Mouse (Mus musculus): ENCODE measurements around the gene Zfp882. TPM values are rescaled to one million over a fixed set of nuclear protein-coding genes. Genes with fewer than 3 reads are reported as not detected.
"Not testable (repeated sequence)": the region's sequence is repeated elsewhere in the genome, so short reads cannot be mapped to it uniquely, and the experiment has no call there.

Zfp882 gene
- polyA plus RNA-seq (2015; fragmentation: Nextera tagmentation; extraction: Ambion mirVana), result 18.4 and 21.2 TPM in 2 replicates

- peak; percentile 98 for ATAC-seq
- Histone ChIP-seq H3K36me3 (ENCODE audit: control insufficient read depth, insufficient read depth, low read length) (peaks cover 3% of the 10 kb centered on the region), H3K4me2 (ENCODE audit: low read length) (peak within 1 kb of the TSS; percentile 69), H3K4me3 (ENCODE audit: low read depth, low read length) (peak within 1 kb of the TSS; percentile 59), H3K27ac (ENCODE audit: low read length) (peak within 1 kb of the TSS; percentile 99), H3K9ac (ENCODE audit: low read depth, low read length) (peak within 1 kb of the TSS; percentile 80), H3K27me3 (ENCODE audit: control insufficient read depth, insufficient read depth, low read depth, low read length) (no peaks in the 10 kb centered on the region), H3K9me3 (replicated peaks; ENCODE audit: control insufficient read depth, low read length, poor library complexity, severe bottlenecking) (no peaks in the 10 kb centered on the region), H3K4me1 (ENCODE audit: control insufficient read depth, insufficient read depth, low read length) (peaks cover 8% of the 10 kb centered on the region)
- WGBS, result 3% methylated on average over 47 of the region's 47 CpGs
Observed at GRCm38 (mm10) chr8:71908309-71909261, at the start of gene Zfp882, which contains the start of gene Zfp617. TSS of gene Zfp882 (plus strand) at chr8:71908608. TSS of gene Zfp617 (plus strand) at chr8:71908635.

- H3K9me3 ChIP-seq (replicated peaks; ENCODE audit: control insufficient read depth, low read length, poor library complexity, severe bottlenecking); H3K4me3 ChIP-seq (ENCODE audit: low read depth, low read length); ATAC-seq; H3K4me2 ChIP-seq (ENCODE audit: low read length); H3K4me1 ChIP-seq (ENCODE audit: control insufficient read depth, insufficient read depth, low read length); H3K9ac ChIP-seq (ENCODE audit: low read depth, low read length); H3K36me3 ChIP-seq (ENCODE audit: control insufficient read depth, insufficient read depth, low read length); H3K27me3 ChIP-seq (ENCODE audit: control insufficient read depth, insufficient read depth, low read depth, low read length); H3K27ac ChIP-seq (ENCODE audit: low read length): not testable (repeated sequence)
- WGBS, result 78% methylated on average over 1 of the region's 1 CpGs
Observed at GRCm38 (mm10) chr8:71861551-71861950, 46.9 kb upstream of the Zfp882 start.

DNA sequence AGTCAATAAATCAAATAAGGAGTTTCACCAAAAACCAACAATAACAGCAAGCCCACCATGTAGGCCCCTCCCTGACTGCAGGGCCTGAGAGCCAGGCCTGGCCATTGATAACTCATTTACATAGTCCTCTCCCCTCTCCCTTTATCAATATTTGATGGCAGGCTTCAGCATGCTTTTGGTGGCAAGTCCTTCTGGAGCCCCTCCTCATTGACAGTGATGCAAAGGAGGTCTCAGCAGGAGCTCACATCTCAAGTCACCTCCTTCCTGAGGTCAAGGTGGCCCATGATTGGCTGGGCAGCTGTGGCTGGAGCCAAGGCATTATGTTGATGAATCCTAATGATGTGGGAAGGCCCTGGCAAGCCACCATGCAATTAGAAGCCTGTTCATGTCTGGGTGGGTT, 46.4 kb upstream of the Zfp882 start:
- H3K4me2 ChIP-seq (ENCODE audit: low read length); H3K27ac ChIP-seq (ENCODE audit: low read length); H3K9me3 ChIP-seq (replicated peaks; ENCODE audit: control insufficient read depth, low read length, poor library complexity, severe bottlenecking); ATAC-seq; H3K4me1 ChIP-seq (ENCODE audit: control insufficient read depth, insufficient read depth, low read length); H3K4me3 ChIP-seq (ENCODE audit: low read depth, low read length); H3K9ac ChIP-seq (ENCODE audit: low read depth, low read length); H3K27me3 ChIP-seq (ENCODE audit: control insufficient read depth, insufficient read depth, low read depth, low read length); H3K36me3 ChIP-seq (ENCODE audit: control insufficient read depth, insufficient read depth, low read length): not testable (repeated sequence)

GRCm38 (mm10) chr8:71881618-71882274, 26.7 kb upstream of the Zfp882 start, which contains the start of gene Zfp709:
TSS of gene Zfp709 (plus strand) at chr8:71882019.
- Histone ChIP-seq H3K4me2 (ENCODE audit: low read length) (peak within 1 kb of the TSS; percentile 87), H3K4me1 (ENCODE audit: control insufficient read depth, insufficient read depth, low read length) (peaks cover 9% of the 10 kb centered on the region), H3K9ac (ENCODE audit: low read depth, low read length) (peak within 1 kb of the TSS; percentile 95), H3K27ac (ENCODE audit: low read length) (peak within 1 kb of the TSS; percentile 85), H3K36me3 (ENCODE audit: control insufficient read depth, insufficient read depth, low read length) (peaks cover 16% of the 10 kb centered on the region), H3K27me3 (ENCODE audit: control insufficient read depth, insufficient read depth, low read depth, low read length) (no peaks in the 10 kb centered on the region), H3K4me3 (ENCODE audit: low read depth, low read length) (peak within 1 kb of the TSS; percentile 83), H3K9me3 (replicated peaks; ENCODE audit: control insufficient read depth, low read length, poor library complexity, severe bottlenecking) (peaks cover 20% of the 10 kb centered on the region)
- peak; percentile 96 for ATAC-seq
- WGBS, result 3% methylated on average over 39 of the region's 45 CpGs

DNA sequence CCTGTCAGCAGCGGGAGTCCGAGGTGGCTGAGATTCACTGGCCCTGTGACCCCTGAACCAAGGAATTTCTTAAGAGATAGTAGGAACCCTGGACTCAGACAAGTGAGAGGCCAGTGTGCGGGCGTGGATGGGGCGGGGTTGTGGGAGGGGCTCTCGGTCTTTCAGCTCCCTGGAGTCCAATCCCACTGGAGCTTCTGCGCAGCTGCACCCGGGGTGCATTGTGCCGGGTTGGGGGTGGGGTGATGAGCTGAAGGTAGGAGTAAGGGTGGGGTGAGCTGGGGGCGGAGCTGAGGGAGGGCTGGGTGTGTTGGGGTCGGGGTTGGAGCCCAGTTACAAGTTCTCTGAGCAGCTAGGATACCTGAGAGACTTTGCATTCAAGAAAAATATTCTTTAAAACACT, 7.7 kb upstream of the Zfp882 start:
- H3K27me3 ChIP-seq (ENCODE audit: control insufficient read depth, insufficient read depth, low read depth, low read length); H3K27ac ChIP-seq (ENCODE audit: low read length); H3K9ac ChIP-seq (ENCODE audit: low read depth, low read length); H3K36me3 ChIP-seq (ENCODE audit: control insufficient read depth, insufficient read depth, low read length); H3K4me3 ChIP-seq (ENCODE audit: low read depth, low read length); H3K4me1 ChIP-seq (ENCODE audit: control insufficient read depth, insufficient read depth, low read length); H3K9me3 ChIP-seq (replicated peaks; ENCODE audit: control insufficient read depth, low read length, poor library complexity, severe bottlenecking); H3K4me2 ChIP-seq (ENCODE audit: low read length): not testable (repeated sequence)
- 35% methylated on average over 11 of the region's 11 CpGs for WGBS
- 0 out of 2 replicates have a peak, but pooled peaks have one; percentile 28 for ATAC-seq

- H3K4me2 ChIP-seq (ENCODE audit: low read length); ATAC-seq; H3K9ac ChIP-seq (ENCODE audit: low read depth, low read length); H3K4me1 ChIP-seq (ENCODE audit: control insufficient read depth, insufficient read depth, low read length); H3K27me3 ChIP-seq (ENCODE audit: control insufficient read depth, insufficient read depth, low read depth, low read length); H3K36me3 ChIP-seq (ENCODE audit: control insufficient read depth, insufficient read depth, low read length); H3K27ac ChIP-seq (ENCODE audit: low read length); H3K9me3 ChIP-seq (replicated peaks; ENCODE audit: control insufficient read depth, low read length, poor library complexity, severe bottlenecking); H3K4me3 ChIP-seq (ENCODE audit: low read depth, low read length): not testable (repeated sequence)
- WGBS, result 57% methylated on average over 1 of the region's 1 CpGs
Observed at GRCm38 (mm10) chr8:71903084-71903483, 5.3 kb upstream of the Zfp882 start.

DNA sequence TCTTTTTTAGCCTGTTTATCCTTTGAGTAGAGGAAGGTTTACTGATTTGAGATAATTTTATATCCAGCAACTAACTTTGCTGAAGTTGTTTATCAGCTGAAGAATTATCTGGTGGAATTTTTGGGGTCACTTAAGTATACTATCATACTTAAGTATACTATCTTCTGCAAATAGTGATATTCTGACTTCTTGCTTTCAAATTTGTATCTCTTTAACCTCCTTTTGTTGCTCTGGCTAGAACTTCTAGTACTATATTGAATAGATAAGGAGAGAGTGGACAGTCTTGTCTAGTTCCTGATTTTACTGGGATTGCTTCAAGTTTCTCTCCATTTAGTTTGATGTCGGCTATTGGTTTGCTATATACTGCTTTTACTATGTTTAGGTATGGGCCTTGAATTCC, 1.6 kb upstream of the Zfp882 start:
- Histone ChIP-seq H3K4me3 (ENCODE audit: low read depth, low read length) (no peak overlapping the region), H3K9me3 (replicated peaks; ENCODE audit: control insufficient read depth, low read length, poor library complexity, severe bottlenecking) (no peaks in the 10 kb centered on the region), H3K4me1 (ENCODE audit: control insufficient read depth, insufficient read depth, low read length) (peaks cover 8% of the 10 kb centered on the region), H3K9ac (ENCODE audit: low read depth, low read length) (no peak overlapping the region), H3K27me3 (ENCODE audit: control insufficient read depth, insufficient read depth, low read depth, low read length) (no peaks in the 10 kb centered on the region), H3K36me3 (ENCODE audit: control insufficient read depth, insufficient read depth, low read length) (no peaks in the 10 kb centered on the region), H3K27ac (ENCODE audit: low read length) (no peak overlapping the region), H3K4me2 (ENCODE audit: low read length) (no peak overlapping the region)
- WGBS, result 97% methylated on average over 1 of the region's 1 CpGs
- no peak for ATAC-seq

DNA sequence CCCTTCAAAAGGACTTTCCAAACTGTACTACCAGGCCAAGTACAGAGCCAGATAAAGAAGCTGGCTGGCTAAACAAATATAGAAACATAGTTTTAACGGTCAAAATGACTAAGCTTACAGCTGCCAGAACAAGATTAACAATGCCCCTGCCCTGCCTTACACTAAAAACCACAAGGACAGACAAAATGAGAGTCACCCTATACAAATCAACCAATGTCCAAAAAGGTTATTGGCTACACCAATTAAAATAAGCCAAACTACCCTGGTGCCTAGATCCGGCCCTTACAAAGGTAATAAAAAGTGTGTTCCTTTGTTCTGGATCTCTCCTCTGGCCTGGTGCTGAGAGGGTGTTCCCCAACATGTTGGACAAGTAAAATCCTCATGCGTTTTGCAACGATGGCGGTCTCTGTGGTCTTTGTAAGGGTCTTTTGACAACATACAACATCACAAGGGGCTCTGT, 580 bp upstream of the Zfp882 start:
- H3K36me3 ChIP-seq (ENCODE audit: control insufficient read depth, insufficient read depth, low read length), result no peaks in the 10 kb centered on the region
- H3K9me3 ChIP-seq (replicated peaks; ENCODE audit: control insufficient read depth, low read length, poor library complexity, severe bottlenecking), result no peaks in the 10 kb centered on the region
- WGBS, result 96% methylated on average over 5 of the region's 5 CpGs
- peak overlapping the region; percentile 69 for H3K4me2 ChIP-seq (ENCODE audit: low read length)
- ATAC-seq, result no peak
- H3K27ac ChIP-seq (ENCODE audit: low read length), result peak overlapping the region; percentile 99
- peak overlapping the region; percentile 80; the same call in 1 of the 2 replicates for H3K9ac ChIP-seq (ENCODE audit: low read depth, low read length)
- H3K4me1 ChIP-seq (ENCODE audit: control insufficient read depth, insufficient read depth, low read length), result peaks cover 8% of the 10 kb centered on the region
- peak overlapping the region; percentile 59 for H3K4me3 ChIP-seq (ENCODE audit: low read depth, low read length)
- no peaks in the 10 kb centered on the region for H3K27me3 ChIP-seq (ENCODE audit: control insufficient read depth, insufficient read depth, low read depth, low read length)

GRCm38 (mm10) chr8:71912286-71912685, 3.9 kb downstream of the Zfp882 start:
- WGBS, result 94% methylated on average over 2 of the region's 2 CpGs
- Histone ChIP-seq H3K27me3 (ENCODE audit: control insufficient read depth, insufficient read depth, low read depth, low read length) (no peaks in the 10 kb centered on the region), H3K4me2 (ENCODE audit: low read length) (no peak overlapping the region), H3K4me1 (ENCODE audit: control insufficient read depth, insufficient read depth, low read length) (peaks cover 8% of the 10 kb centered on the region), H3K9me3 (replicated peaks; ENCODE audit: control insufficient read depth, low read length, poor library complexity, severe bottlenecking) (no peaks in the 10 kb centered on the region), H3K27ac (ENCODE audit: low read length) (no peak overlapping the region), H3K4me3 (ENCODE audit: low read depth, low read length) (no peak overlapping the region), H3K9ac (ENCODE audit: low read depth, low read length) (no peak overlapping the region), H3K36me3 (ENCODE audit: control insufficient read depth, insufficient read depth, low read length) (peaks cover 24% of the 10 kb centered on the region)
- no peak for ATAC-seq
